Comparison of ENCODE assay signal across 19 mouse cellular contexts in the genomic region with DNA sequence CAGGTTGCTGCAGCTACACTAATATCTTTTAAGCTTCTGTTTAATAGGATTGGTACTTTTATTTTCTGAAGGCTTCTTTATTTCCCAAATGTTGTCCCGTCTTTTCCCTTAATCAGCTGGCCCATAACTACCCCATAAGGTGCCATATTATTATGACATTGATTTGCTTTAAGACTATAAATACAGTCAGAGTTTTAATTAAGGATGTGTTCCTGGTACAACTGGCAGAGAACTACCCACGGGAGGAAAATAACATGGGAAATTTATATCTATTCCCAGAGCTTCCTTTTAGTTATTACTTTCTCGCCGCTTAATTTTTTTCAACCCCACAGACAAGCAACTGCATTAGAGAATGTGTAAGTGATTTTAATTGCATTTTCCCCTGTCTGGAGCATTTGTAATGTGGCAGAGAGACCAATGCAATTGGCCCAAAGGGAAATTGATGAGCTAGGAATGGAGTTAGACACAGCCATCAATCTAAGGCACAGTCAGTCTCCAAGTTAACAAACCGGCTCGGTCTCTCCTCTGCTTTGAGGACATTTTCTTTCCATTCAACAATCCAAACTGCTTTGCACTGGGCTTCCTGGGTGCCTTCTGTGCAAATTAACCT. TPM values are rescaled to one million over a fixed set of nuclear protein-coding genes. Genes with fewer than 3 reads are reported as not detected.
DNase-seq lines count a peak whose midpoint lies in the region; ATAC-seq and TF ChIP-seq lines count a peak whose summit lies in the region.
"Had no signal": no experiment of that assay in that cellular context is flagged by ENCODE, and none has a peak within 500 bp of the region (broad histone marks: within the 10 kb centered on the region; RNA-seq: fewer than 3 reads in every experiment).

No protein-coding gene starts in this region.

- intact Hi-C loops in heart, postnatal 14 days (cut with DNase I) = no loop called here
- intact Hi-C loops in left cerebral cortex, adult 2 months (cut with DNase I) = no loop called here
- intact Hi-C loops in left cerebral cortex, postnatal 25 days (cut with DNase I) = no loop called here

- no peak for DNase-seq in heart, postnatal 14 days
- DNase-seq in left cerebral cortex, adult 2 months (ENCODE audit: extremely low spot score in 1 of 2, low spot score in 2 of 2) = no peak
- no peak for DNase-seq in left cerebral cortex, postnatal 25 days (ENCODE audit: low spot score in 2 of 2)
- DNase-seq in brain, embryonic 14.5 days (ENCODE audit: low read depth) = peak; percentile 21
- DNase-seq in kidney, postnatal 36 days = no peak
- DNase-seq: adrenal gland, adult 2 months; cerebellum, adult 8-10 months; gastrocnemius, postnatal 36 days; thymus, postnatal 25 days had no signal

- no peaks in the 10 kb centered on the region for H3K36me3 ChIP-seq in heart, embryonic 13.5 days
- no peaks in the 10 kb centered on the region for H3K36me3 ChIP-seq in hindbrain, embryonic 16.5 days (ENCODE audit: control insufficient read depth, insufficient read depth, low read length)
- no peaks in the 10 kb centered on the region for H3K36me3 ChIP-seq in intestine, embryonic 16.5 days (ENCODE audit: control insufficient read depth, insufficient read depth, low read length)
- H3K36me3 ChIP-seq: G1E; kidney, embryonic 15.5 days; liver, embryonic 12.5 days had no signal

- H3K9ac ChIP-seq in heart, embryonic 13.5 days = no peak overlapping the region
- H3K9ac ChIP-seq in hindbrain, embryonic 16.5 days (ENCODE audit: low read depth, low read length) = no peak overlapping the region
- H3K9ac ChIP-seq in intestine, embryonic 16.5 days (ENCODE audit: low read depth, low read length) = no peak overlapping the region
- H3K9ac ChIP-seq: forebrain, postnatal 0 days; kidney, embryonic 15.5 days; liver, embryonic 12.5 days had no signal

- no peak for TF ChIP-seq POLR2A in brain, embryonic 14.5 days (IDR thresholded peaks at IDR 0.05; ENCODE audit: borderline replicate concordance, extremely low read depth, insufficient read depth, insufficient read length, poor library complexity, severe bottlenecking)

- H3K4me3 ChIP-seq in heart, embryonic 13.5 days = no peak overlapping the region
- H3K4me3 ChIP-seq in left cerebral cortex, adult 2 months = no peak overlapping the region
- H3K4me3 ChIP-seq in hindbrain, embryonic 16.5 days (ENCODE audit: low read length) = no peak overlapping the region
- no peak overlapping the region for H3K4me3 ChIP-seq in intestine, embryonic 16.5 days (ENCODE audit: low read length)
- H3K4me3 ChIP-seq: erythroblast, embryonic 14.5 days; kidney, embryonic 15.5 days; liver, embryonic 12.5 days; megakaryocyte, embryonic 14.5 days had no signal

- no peaks in the 10 kb centered on the region for H3K27me3 ChIP-seq in heart, embryonic 13.5 days (replicated peaks)
- H3K27me3 ChIP-seq in hindbrain, embryonic 16.5 days (replicated peaks; ENCODE audit: control insufficient read depth, insufficient read depth, low read length) = no peaks in the 10 kb centered on the region
- no peaks in the 10 kb centered on the region for H3K27me3 ChIP-seq in intestine, embryonic 16.5 days (replicated peaks; ENCODE audit: control insufficient read depth, insufficient read depth, low read length)
- H3K27me3 ChIP-seq: kidney, embryonic 15.5 days; liver, embryonic 12.5 days; megakaryocyte, embryonic 14.5 days had no signal

- H3K27ac ChIP-seq in heart, embryonic 13.5 days (replicated peaks) = peak overlapping the region; percentile 78
- peak overlapping the region; percentile 6; the same call in 1 of the 2 replicates for H3K27ac ChIP-seq in left cerebral cortex, adult 2 months
- H3K27ac ChIP-seq in hindbrain, embryonic 16.5 days (ENCODE audit: low read depth, low read length) = peak overlapping the region; percentile 45
- H3K27ac ChIP-seq in intestine, embryonic 16.5 days (ENCODE audit: low read length) = no peak overlapping the region
- H3K27ac ChIP-seq: kidney, embryonic 15.5 days; liver, embryonic 12.5 days had no signal

- 78% methylated on average over 6 of the region's 6 CpGs for WGBS in heart, embryonic 13.5 days
- 57% methylated on average over 6 of the region's 6 CpGs for WGBS in hindbrain, embryonic 16.5 days
- 68% methylated on average over 6 of the region's 6 CpGs for WGBS in intestine, embryonic 16.5 days

- peaks cover 29% of the 10 kb centered on the region for H3K4me1 ChIP-seq in heart, embryonic 13.5 days
- peaks cover 7% of the 10 kb centered on the region for H3K4me1 ChIP-seq in hindbrain, embryonic 16.5 days (ENCODE audit: control insufficient read depth, insufficient read depth, low read depth, low read length)
- 0 out of 2 replicates have a peak, but pooled peaks cover 4% of the 10 kb centered on the region for H3K4me1 ChIP-seq in intestine, embryonic 16.5 days (ENCODE audit: control insufficient read depth, insufficient read depth, low read length)
- H3K4me1 ChIP-seq: kidney, embryonic 15.5 days had no signal

- ATAC-seq in heart, embryonic 13.5 days (ENCODE audit: extremely low read depth, insufficient number of reproducible peaks, low FRiP score, low TSS enrichment) = no peak
- peak; percentile 88 for ATAC-seq in hindbrain, embryonic 16.5 days
- ATAC-seq in intestine, embryonic 16.5 days = no peak
- ATAC-seq: inflammation-experienced regulatory T-cells, adult 6 months; liver, embryonic 12.5 days had no signal

- H3K4me2 ChIP-seq in heart, embryonic 13.5 days = no peak overlapping the region
- no peak overlapping the region for H3K4me2 ChIP-seq in hindbrain, embryonic 16.5 days (ENCODE audit: low read length)
- H3K4me2 ChIP-seq in intestine, embryonic 16.5 days (ENCODE audit: low read depth, low read length) = no peak overlapping the region
- H3K4me2 ChIP-seq: kidney, embryonic 15.5 days; liver, embryonic 12.5 days had no signal

- H3K9me3 ChIP-seq in heart, embryonic 13.5 days = no peaks in the 10 kb centered on the region
- no peaks in the 10 kb centered on the region for H3K9me3 ChIP-seq in hindbrain, embryonic 16.5 days (ENCODE audit: control insufficient read depth, low read length)
- no peaks in the 10 kb centered on the region for H3K9me3 ChIP-seq in intestine, embryonic 16.5 days (ENCODE audit: control insufficient read depth, low read length)
- H3K9me3 ChIP-seq: kidney, embryonic 15.5 days; liver, embryonic 12.5 days; megakaryocyte, embryonic 14.5 days had no signal

- TF ChIP-seq CTCF in left cerebral cortex, adult 2 months (IDR thresholded peaks at IDR 0.05) = no peak
- TF ChIP-seq CTCF in brain, embryonic 14.5 days (IDR thresholded peaks at IDR 0.05; ENCODE audit: borderline replicate concordance, extremely low read depth, insufficient read depth, insufficient read length) = no peak

RNA-seq across cellular contexts. Expression of gene Rasgrp3, which starts 36.1 kb away (rescaled TPM):
- polyA plus RNA-seq in heart, embryonic 13.5 days (2015; fragmentation: Nextera tagmentation; extraction: Ambion mirVana) = 15.6 and 15.7 TPM in 2 replicates
- 10 to 100 TPM; 38.4 to 38.9 TPM for total RNA-seq in heart, postnatal 14 days (2021)
- total RNA-seq in left cerebral cortex, adult 2 months (2021) = 1 to 10 TPM; 7.4 to 9.0 TPM
- 10 to 100 TPM; 10.4 to 10.9 TPM for total RNA-seq in left cerebral cortex, postnatal 25 days (2021)
- 4.7 and 6.6 TPM in 2 replicates for polyA plus RNA-seq in brain, embryonic 14.5 days (2012; rRNA removed)
- 6.6 and 7.0 TPM in 2 replicates for polyA plus RNA-seq in hindbrain, embryonic 16.5 days (2015; fragmentation: Nextera tagmentation; extraction: Ambion mirVana)
- polyA plus RNA-seq in intestine, embryonic 16.5 days (2015; fragmentation: Nextera tagmentation; extraction: Ambion mirVana) = 9.5 and 10.7 TPM in 2 replicates
- polyA plus RNA-seq: erythroblast, embryonic 14.5 days; G1E had no signal
